Mouse (Mus musculus) heart, postnatal 0 days (tissue): ENCODE data around the gene Prdm2.

ENCODE experiments used
- CTCF ChIP-seq: IDR thresholded peaks from 2 replicates; pipeline ENCODE4 v1.5.1; 2016; ENCODE audit warnings: antibody characterized with exemption, control low read depth, low read depth
- EP300 ChIP-seq: IDR thresholded peaks from 2 replicates; pipeline ENCODE4 v1.6.1; 2016; ENCODE audit warnings: antibody characterized with exemption, low read depth

DNA sequence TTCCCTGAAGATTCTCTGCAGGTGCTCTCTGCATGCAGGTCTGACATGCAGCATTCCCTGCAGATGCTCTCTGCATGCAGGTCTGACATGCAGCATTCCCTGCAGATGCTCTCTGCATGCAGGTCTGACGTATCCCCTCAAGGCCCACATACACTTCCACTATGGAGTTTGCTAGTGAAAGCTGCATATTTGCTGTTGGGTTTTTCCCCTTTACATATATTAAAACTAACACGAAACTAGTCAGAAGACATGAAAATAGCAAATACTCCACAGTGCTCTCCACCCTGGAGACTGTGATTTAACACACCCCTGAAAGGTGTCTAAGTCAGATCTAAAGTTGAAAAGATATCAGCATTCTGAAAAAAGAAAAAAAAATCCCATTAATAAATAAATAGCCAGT is 2.8 kb downstream of the Prdm2 start:
- TF ChIP-seq CTCF (no peak), EP300 (no peak)
